Mouse (Mus musculus): ENCODE measurements around the gene Tes. TPM values are rescaled to one million over a fixed set of nuclear protein-coding genes. Genes with fewer than 3 reads are reported as not detected.

The Tes gene
- total RNA-seq, 4 experiments from 2014 or later: 6.7 to 10.4 (median 7.9) TPM

Other genes starting within 250 kb of the Tes start
- gene Tfec, start 166.7 kb upstream of the Tes start, total RNA-seq (2022): under 1 TPM; 0.32 to 0.92 (median 0.58) TPM
- 10 to 100 TPM; 25.9 to 77.7 (median 31.4) TPM for gene Cav2, start 216.0 kb downstream of the Tes start, total RNA-seq (2022)
- gene Cav1, start 241.2 kb downstream of the Tes start, total RNA-seq (2022): 100 to 1,000 TPM in 2 of 4 experiments, 10 to 100 TPM in 2; 72.1 to 307 (median 103) TPM